Mouse (Mus musculus): ENCODE results near the gene Azin2. TPM values are rescaled to one million over a fixed set of nuclear protein-coding genes. Genes with fewer than 3 reads are reported as not detected.

The Azin2 gene
- polyA plus RNA-seq, 1 experiment: 14.3 TPM

DNA sequence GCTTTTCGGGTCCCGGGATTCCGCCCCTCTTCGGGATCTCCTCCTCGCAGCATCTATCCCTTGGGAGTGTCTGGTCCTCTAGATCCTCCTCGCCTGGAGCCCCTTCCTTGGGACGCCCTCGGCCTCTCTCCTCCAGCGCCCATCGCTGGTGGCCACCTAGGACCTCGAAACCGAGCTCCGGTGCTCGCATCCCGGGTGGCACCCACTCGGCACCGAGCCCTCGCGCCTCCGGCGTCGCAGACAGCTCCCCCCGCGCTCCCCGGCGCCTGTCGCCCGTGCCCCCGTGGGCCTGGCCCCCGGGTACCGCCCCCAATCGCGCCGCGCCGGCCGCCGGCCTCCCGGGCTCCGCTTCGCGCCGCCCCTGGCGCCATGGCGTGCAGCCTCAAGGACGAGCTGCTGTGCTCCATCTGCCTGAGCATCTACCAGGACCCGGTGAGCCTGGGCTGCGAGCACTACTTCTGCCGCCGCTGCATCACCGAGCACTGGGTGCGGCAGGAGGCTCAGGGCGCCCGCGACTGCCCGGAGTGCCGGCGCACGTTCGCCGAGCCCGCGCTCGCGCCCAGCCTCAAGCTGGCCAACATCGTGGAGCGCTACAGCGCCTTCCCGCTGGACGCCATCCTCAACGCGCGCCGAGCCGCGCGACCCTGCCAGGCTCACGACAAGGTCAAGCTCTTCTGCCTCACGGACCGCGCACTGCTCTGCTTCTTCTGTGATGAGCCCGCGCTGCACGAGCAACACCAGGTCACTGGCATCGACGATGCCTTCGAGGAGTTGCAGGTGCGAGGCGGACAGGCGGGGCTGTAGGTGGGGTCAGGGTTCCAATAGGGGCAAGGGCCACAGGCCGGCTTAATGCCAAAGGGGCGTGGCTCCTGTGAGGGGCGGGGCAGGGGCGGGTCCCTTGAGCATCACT, 78.2 kb downstream of the Azin2 start:
- no peak for TF ChIP-seq CTCF (IDR thresholded peaks at IDR 0.05; ENCODE audit: borderline replicate concordance, extremely low read depth, insufficient read depth, insufficient read length)
- no peak for TF ChIP-seq POLR2A (IDR thresholded peaks at IDR 0.05; ENCODE audit: borderline replicate concordance, extremely low read depth, insufficient read depth, insufficient read length, poor library complexity, severe bottlenecking)
- peak; percentile 58 for DNase-seq (ENCODE audit: low read depth)

DNA sequence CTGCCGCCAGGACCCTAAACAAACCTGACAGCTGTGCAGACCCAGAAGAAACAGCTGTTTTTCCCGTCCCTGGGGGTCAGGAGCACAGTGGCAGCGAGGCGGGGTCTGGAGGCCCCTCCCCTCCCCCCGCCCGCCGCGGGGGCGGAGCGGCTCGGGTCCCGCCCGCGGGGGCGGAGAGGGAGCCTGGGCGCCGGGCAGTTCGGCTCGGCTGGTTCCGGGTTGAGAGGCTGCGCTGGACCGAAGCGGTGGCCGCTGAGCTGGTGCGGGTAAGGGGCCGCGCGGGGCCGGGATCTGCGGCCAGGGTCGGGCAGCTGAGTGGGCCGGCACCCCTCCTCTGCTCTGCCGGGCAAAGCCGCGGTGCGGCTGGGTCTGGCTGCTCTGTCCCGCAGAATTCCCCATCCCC, 78.9 kb downstream of the Azin2 start, which contains the start of gene Trim62:
TSS of gene Trim62 (plus strand) at position 202 of the 403 bp plus-strand sequence.
- peak; percentile 77 for DNase-seq (ENCODE audit: low read depth)
- TF ChIP-seq CTCF (IDR thresholded peaks at IDR 0.05; ENCODE audit: borderline replicate concordance, extremely low read depth, insufficient read depth, insufficient read length): no peak
- TF ChIP-seq POLR2A (IDR thresholded peaks at IDR 0.05; ENCODE audit: borderline replicate concordance, extremely low read depth, insufficient read depth, insufficient read length, poor library complexity, severe bottlenecking): peak; percentile 79

Other genes with a start within 250 kb of the Azin2 start
- gene A3galt2, start 207.1 kb downstream of the Azin2 start, polyA plus RNA-seq (2012; rRNA removed): 4.6 and 5.0 TPM in 2 replicates
- 70.0 and 94.1 TPM in 2 replicates for gene Zfp362, start 156.4 kb downstream of the Azin2 start, polyA plus RNA-seq (2012; rRNA removed)
- gene Trim62, start 78.9 kb downstream of the Azin2 start, polyA plus RNA-seq (2012; rRNA removed): 15.4 and 33.5 TPM in 2 replicates
- 54.3 and 68.4 TPM in 2 replicates for gene Ak2, start 29.5 kb upstream of the Azin2 start, polyA plus RNA-seq (2012; rRNA removed)
- gene Rnf19b, start 95.8 kb upstream of the Azin2 start, polyA plus RNA-seq (2012; rRNA removed): 73.0 and 84.4 TPM in 2 replicates
- 0.42 and 0.81 TPM in 2 replicates for gene Tmem54, start 143.1 kb upstream of the Azin2 start, polyA plus RNA-seq (2012; rRNA removed)
- 50.3 and 57.2 TPM in 2 replicates for gene Hpca, start 159.6 kb upstream of the Azin2 start, polyA plus RNA-seq (2012; rRNA removed)
- gene Fndc5, start 174.6 kb upstream of the Azin2 start, polyA plus RNA-seq (2012; rRNA removed): 4.4 and 7.4 TPM in 2 replicates
- 38.3 and 42.0 TPM in 2 replicates for gene S100pbp, start 227.3 kb upstream of the Azin2 start, polyA plus RNA-seq (2012; rRNA removed)
- gene Yars, start 227.3 kb upstream of the Azin2 start, polyA plus RNA-seq (2012; rRNA removed): 54.5 and 68.4 TPM in 2 replicates